Mouse (Mus musculus) olfactory bulb, adult 2 months (tissue): Measurements from ENCODE around the gene Rsad2.

Experiments
- CTCF ChIP-seq: fragments of 200-500 bp; IDR thresholded peaks from 2 replicates; pipeline ENCODE4 v1.5.1; 2012; ENCODE audit warnings: low read depth, mild to moderate bottlenecking, low read length, moderate library complexity; ENCODE audit not compliant: insufficient read depth
- POLR2A ChIP-seq: fragments of 200-500 bp; IDR thresholded peaks from 2 replicates; pipeline ENCODE4 v1.6.1; 2012; ENCODE audit warnings: mild to moderate bottlenecking, low read depth, low read length, moderate library complexity; ENCODE audit not compliant: insufficient read depth

- TF ChIP-seq CTCF, result no peak
- TF ChIP-seq POLR2A, result no peak
Observed at GRCm38 (mm10) chr12:26414451-26415103, 41.7 kb downstream of the Rsad2 start.
